ENCODE assay signal across 10 mouse cellular contexts in genomic region chr11:3352990-3353585, GRCm38 (mm10). TPM values are rescaled to one million over a fixed set of nuclear protein-coding genes. Genes with fewer than 3 reads are reported as not detected.
DNase-seq lines count a peak whose midpoint lies in the region; ATAC-seq and TF ChIP-seq lines count a peak whose summit lies in the region.
"Had no signal": no experiment of that assay in that cellular context is flagged by ENCODE, and none has a peak within 500 bp of the region (broad histone marks: within the 10 kb centered on the region; RNA-seq: fewer than 3 reads in every experiment).

No protein-coding gene starts in this region.

- no peaks in the 10 kb centered on the region for H3K9me3 ChIP-seq in intestine, postnatal 0 days (ENCODE audit: control insufficient read depth)
- H3K9me3 ChIP-seq in intestine, embryonic 16.5 days (ENCODE audit: control insufficient read depth, low read length): no peaks in the 10 kb centered on the region
- H3K9me3 ChIP-seq: forebrain, embryonic 12.5 days had no signal

- H3K36me3 ChIP-seq in intestine, postnatal 0 days (ENCODE audit: control insufficient read depth, insufficient read depth): peaks cover 77% of the 10 kb centered on the region
- H3K36me3 ChIP-seq in intestine, embryonic 16.5 days (ENCODE audit: control insufficient read depth, insufficient read depth, low read length): peaks cover 26% of the 10 kb centered on the region
- H3K36me3 ChIP-seq in thymus, adult 2 months (ENCODE audit: control insufficient read depth, insufficient read depth, low read length): peaks cover 32% of the 10 kb centered on the region

- H3K27me3 ChIP-seq in intestine, postnatal 0 days (replicated peaks; ENCODE audit: control insufficient read depth, insufficient read depth, low read length): no peaks in the 10 kb centered on the region
- H3K27me3 ChIP-seq in intestine, embryonic 16.5 days (replicated peaks; ENCODE audit: control insufficient read depth, insufficient read depth, low read length): no peaks in the 10 kb centered on the region
- H3K27me3 ChIP-seq in thymus, adult 2 months (ENCODE audit: control insufficient read depth, insufficient read depth, low read length): no peaks in the 10 kb centered on the region
- H3K27me3 ChIP-seq: forebrain, embryonic 12.5 days had no signal

- no peak for ATAC-seq in intestine, postnatal 0 days
- ATAC-seq in intestine, embryonic 16.5 days: no peak

- TF ChIP-seq CTCF in intestine, postnatal 0 days (IDR thresholded peaks at IDR 0.05; ENCODE audit: low read depth): peak; percentile 50
- TF ChIP-seq CTCF in thymus, adult 2 months (IDR thresholded peaks at IDR 0.05; ENCODE audit: borderline replicate concordance, control insufficient read depth, extremely low read depth, insufficient read depth, low read length, poor library complexity): peak; percentile 60; the same call in 1 of the 2 replicates
- TF ChIP-seq CTCF in bone marrow macrophage, adult 2 months (IDR thresholded peaks at IDR 0.05; ENCODE audit: low read depth, low read length): 0 out of 2 replicates have a peak, but pooled peaks have one; percentile 6

- H3K4me3 ChIP-seq in intestine, postnatal 0 days (ENCODE audit: low read depth, low read length): no peak overlapping the region
- H3K4me3 ChIP-seq in intestine, embryonic 16.5 days (ENCODE audit: low read length): no peak overlapping the region
- H3K4me3 ChIP-seq in thymus, adult 2 months (ENCODE audit: control insufficient read depth, insufficient read depth, low read length): no peak overlapping the region
- no peak overlapping the region for H3K4me3 ChIP-seq in bone marrow macrophage, adult 2 months (ENCODE audit: insufficient read depth, low read length)
- H3K4me3 ChIP-seq: forebrain, embryonic 12.5 days had no signal

- no peak overlapping the region for H3K4me2 ChIP-seq in intestine, postnatal 0 days (replicated peaks; ENCODE audit: low read depth)
- no peak overlapping the region for H3K4me2 ChIP-seq in intestine, embryonic 16.5 days (ENCODE audit: low read depth, low read length)
- H3K4me2 ChIP-seq: forebrain, embryonic 12.5 days had no signal

- no peak overlapping the region for H3K27ac ChIP-seq in intestine, postnatal 0 days (ENCODE audit: low read depth, low read length)
- no peak overlapping the region for H3K27ac ChIP-seq in intestine, embryonic 16.5 days (ENCODE audit: low read length)
- no peak overlapping the region for H3K27ac ChIP-seq in thymus, adult 2 months (ENCODE audit: control insufficient read depth, insufficient read depth, low read length)
- H3K27ac ChIP-seq in bone marrow macrophage, adult 2 months (ENCODE audit: insufficient read depth, low read depth, low read length): no peak overlapping the region
- H3K27ac ChIP-seq: forebrain, embryonic 12.5 days had no signal

- 65% methylated on average over 18 of the region's 18 CpGs for WGBS in intestine, postnatal 0 days
- 59% methylated on average over 18 of the region's 18 CpGs for WGBS in intestine, embryonic 16.5 days
- 87% methylated on average over 18 of the region's 18 CpGs for WGBS in thymus, adult 2 months

- DNase-seq in thymus, adult 2 months: peak; percentile 74
- DNase-seq in thymus, postnatal 10 days (ENCODE audit: low spot score in 2 of 2): no peak
- no peak for DNase-seq in urinary bladder, adult 18-20 months (ENCODE audit: low spot score in 2 of 2)
- no peak for DNase-seq in right cerebral cortex, adult 18-20 months
- no peak for DNase-seq in right cerebral cortex, postnatal 36 days (ENCODE audit: low spot score in 2 of 2)
- DNase-seq: lung, postnatal 10 days had no signal

- no peak overlapping the region for H3K9ac ChIP-seq in intestine, postnatal 0 days (ENCODE audit: low read depth, low read length)
- H3K9ac ChIP-seq in intestine, embryonic 16.5 days (ENCODE audit: low read depth, low read length): no peak overlapping the region
- H3K9ac ChIP-seq: forebrain, embryonic 12.5 days had no signal

- TF ChIP-seq POLR2A in thymus, adult 2 months (IDR thresholded peaks at IDR 0.05; ENCODE audit: control insufficient read depth, extremely low read depth, insufficient read depth, low read length, poor library complexity): no peak
- TF ChIP-seq POLR2A in bone marrow macrophage, adult 2 months (IDR thresholded peaks at IDR 0.05; ENCODE audit: borderline replicate concordance, low read depth, low read length): no peak

- peaks cover 6% of the 10 kb centered on the region; the same call in 1 of the 2 replicates for H3K4me1 ChIP-seq in intestine, postnatal 0 days (replicated peaks; ENCODE audit: control insufficient read depth, insufficient read depth, low read length)
- peaks cover 11% of the 10 kb centered on the region for H3K4me1 ChIP-seq in intestine, embryonic 16.5 days (ENCODE audit: control insufficient read depth, insufficient read depth, low read length)
- peaks cover 9% of the 10 kb centered on the region for H3K4me1 ChIP-seq in thymus, adult 2 months (replicated peaks; ENCODE audit: control insufficient read depth, insufficient read depth, low read length)
- H3K4me1 ChIP-seq in bone marrow macrophage, adult 2 months (ENCODE audit: control insufficient read depth, insufficient read depth, low read length): peaks cover 20% of the 10 kb centered on the region

RNA-seq across cellular contexts. Expression of gene Pik3ip1, which starts 22.9 kb away (rescaled TPM):
- polyA plus RNA-seq in intestine, postnatal 0 days (2015; fragmentation: Nextera tagmentation; extraction: Ambion mirVana): 6.5 and 6.8 TPM in 2 replicates
- polyA plus RNA-seq in intestine, embryonic 16.5 days (2015; fragmentation: Nextera tagmentation; extraction: Ambion mirVana): 7.3 and 8.8 TPM in 2 replicates
- 151 and 153 TPM in 2 replicates for polyA plus RNA-seq in thymus, adult 2 months (2012; rRNA removed)
- polyA plus RNA-seq in bone marrow macrophage, adult 2 months (2012; ENCODE audit: insufficient read depth, insufficient read length, missing spikeins): 1.6 and 1.7 TPM in 2 replicates

RNA-seq across cellular contexts. Expression of gene Limk2, which starts 55.9 kb away (rescaled TPM):
- polyA plus RNA-seq in intestine, postnatal 0 days (2015; fragmentation: Nextera tagmentation; extraction: Ambion mirVana): 68.4 and 82.1 TPM in 2 replicates
- 81.3 and 90.6 TPM in 2 replicates for polyA plus RNA-seq in intestine, embryonic 16.5 days (2015; fragmentation: Nextera tagmentation; extraction: Ambion mirVana)
- 167 and 185 TPM in 2 replicates for polyA plus RNA-seq in thymus, adult 2 months (2012; rRNA removed)
- 20.8 and 20.9 TPM in 2 replicates for polyA plus RNA-seq in bone marrow macrophage, adult 2 months (2012; ENCODE audit: insufficient read depth, insufficient read length, missing spikeins)

Comparison
In these comparisons a context has a peak if more than half of its experiments do, and no peak if none do; other contexts are left out.
1. CTCF ChIP-seq: peak in every context shown above with its lines; median percentile 60 in thymus, adult 2 months; 50 in intestine, postnatal 0 days; 6 in bone marrow macrophage, adult 2 months.
2. RNA of gene Pik3ip1, which starts 22.9 kb away (polyA plus RNA-seq): 151 to 153 TPM in thymus, adult 2 months; 7.3 to 8.8 TPM in intestine, embryonic 16.5 days, 6.5 to 6.8 TPM in intestine, postnatal 0 days and 1.6 to 1.7 TPM in bone marrow macrophage, adult 2 months; every median in the first group is over 10 times any median in the second.